Mouse (Mus musculus): ENCODE data around the gene Mul1. TPM values are rescaled to one million over a fixed set of nuclear protein-coding genes. Genes with fewer than 3 reads are reported as not detected.

Gene Mul1
- total and polyA plus RNA-seq, 2 experiments from 2014 or later = 17.6 to 32.6 TPM

DNA sequence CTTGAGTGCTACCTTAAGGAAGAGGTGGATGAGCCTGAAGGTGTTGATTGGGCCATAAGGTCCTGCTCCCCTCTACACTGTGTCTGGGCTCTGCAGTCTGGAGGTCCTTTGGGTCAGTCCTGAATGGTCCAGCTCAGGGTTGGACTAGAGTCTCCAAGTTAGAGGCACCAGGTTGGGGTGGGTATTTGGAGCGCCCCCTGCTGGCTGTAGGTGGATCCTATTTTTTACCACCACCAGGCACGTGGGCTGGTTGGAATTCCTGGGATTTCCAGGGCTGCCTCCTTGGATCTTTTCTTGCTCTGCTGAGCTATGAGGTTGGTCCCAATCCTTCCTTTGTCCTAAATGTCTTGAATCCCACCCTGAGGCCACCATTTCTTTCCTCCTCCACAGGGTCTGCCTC lies 29.7 kb upstream of the Mul1 start:
- H3K4me1 ChIP-seq (ENCODE audit: insufficient read depth, low read length) = no peaks in the 10 kb centered on the region
- H3K27ac ChIP-seq (ENCODE audit: low read depth, low read length) = no peak overlapping the region
- no peaks in the 10 kb centered on the region for H3K36me3 ChIP-seq (ENCODE audit: insufficient read depth, low read length)
- TF ChIP-seq CTCF (IDR thresholded peaks at IDR 0.05) = peak; percentile 48
- no peak for ATAC-seq (ENCODE audit: low FRiP score)
- no peak for DNase-seq (ENCODE audit: low spot score)
- H3K4me2 ChIP-seq (ENCODE audit: low read depth, low read length, poor library complexity, severe bottlenecking) = no peak overlapping the region
- no peak overlapping the region for H3K4me3 ChIP-seq (ENCODE audit: low read depth, low read length)
- WGBS = 0% methylated on average over 2 of the region's 2 CpGs
- H3K27me3 ChIP-seq (ENCODE audit: insufficient read depth, low read length) = no peaks in the 10 kb centered on the region
- H3K9me3 ChIP-seq (ENCODE audit: low read length) = no peaks in the 10 kb centered on the region
- no peak overlapping the region for H3K9ac ChIP-seq (replicated peaks; ENCODE audit: low read length, poor library complexity, severe bottlenecking)

DNA sequence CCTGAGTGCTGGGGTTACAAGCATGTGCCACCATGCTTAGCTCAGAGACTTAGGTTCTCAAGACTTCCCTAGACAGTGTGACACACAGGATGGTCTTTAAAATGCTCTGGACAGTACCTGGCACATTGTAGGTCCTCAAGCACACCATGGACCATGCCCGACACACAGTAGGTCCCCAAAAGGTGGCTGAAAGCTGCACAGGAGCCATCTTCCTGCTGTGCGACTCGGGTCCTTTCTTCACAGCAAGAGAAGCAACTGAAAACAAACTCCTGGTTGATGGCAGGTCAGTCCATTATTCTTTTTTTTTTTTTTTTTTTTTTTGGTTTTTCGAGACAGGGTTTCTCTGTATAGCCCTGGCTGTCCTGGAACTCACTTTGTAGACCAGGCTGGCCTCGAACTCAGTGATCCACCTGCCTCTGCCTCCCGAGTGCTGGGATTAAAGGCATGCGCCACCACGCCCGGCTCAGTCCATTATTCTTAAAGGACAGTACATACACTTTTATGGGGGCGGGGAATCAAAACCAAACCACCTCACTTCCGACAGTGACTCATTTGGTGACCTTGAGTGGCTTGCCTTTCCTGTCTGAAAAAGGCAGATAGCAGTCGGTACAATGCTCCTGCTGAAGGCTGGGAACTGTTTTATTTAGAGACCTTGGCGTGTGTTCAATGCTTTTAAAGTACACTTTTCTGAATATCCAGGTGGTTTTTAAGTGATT lies 26.8 kb upstream of the Mul1 start:
- H3K27me3 ChIP-seq (ENCODE audit: insufficient read depth, low read length) = no peaks in the 10 kb centered on the region
- H3K36me3 ChIP-seq (ENCODE audit: insufficient read depth, low read length) = no peaks in the 10 kb centered on the region
- no peak for DNase-seq (ENCODE audit: low spot score)
- WGBS = 82% methylated on average over 11 of the region's 13 CpGs
- H3K9ac ChIP-seq (replicated peaks; ENCODE audit: low read length, poor library complexity, severe bottlenecking) = no peak overlapping the region
- H3K9me3 ChIP-seq (ENCODE audit: low read length) = no peaks in the 10 kb centered on the region
- no peak overlapping the region for H3K4me3 ChIP-seq (ENCODE audit: low read depth, low read length)
- TF ChIP-seq CTCF (IDR thresholded peaks at IDR 0.05) = no peak
- no peak overlapping the region for H3K4me2 ChIP-seq (ENCODE audit: low read depth, low read length, poor library complexity, severe bottlenecking)
- no peak for ATAC-seq (ENCODE audit: low FRiP score)
- no peak overlapping the region for H3K27ac ChIP-seq (ENCODE audit: low read depth, low read length)
- H3K4me1 ChIP-seq (ENCODE audit: insufficient read depth, low read length) = no peaks in the 10 kb centered on the region

DNA sequence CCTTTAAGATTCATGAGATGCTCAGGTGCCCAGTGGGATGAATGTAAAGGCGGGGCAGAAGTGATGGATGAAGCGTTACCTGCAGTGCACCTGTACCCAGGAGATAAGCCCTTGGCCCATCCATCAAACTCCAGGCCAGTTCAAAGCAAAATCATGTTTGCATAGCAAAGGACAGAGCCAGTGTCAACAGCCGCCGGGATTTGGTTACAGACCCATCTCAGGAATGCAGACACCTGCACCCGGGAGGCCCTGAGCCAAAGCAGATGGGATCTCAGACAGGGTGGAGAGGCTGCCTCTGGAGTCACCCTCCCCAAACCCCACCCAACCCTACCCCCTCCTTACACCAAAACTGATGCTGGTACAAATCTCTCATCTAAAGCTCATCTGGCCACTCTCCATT lies 23.5 kb upstream of the Mul1 start:
- H3K27me3 ChIP-seq (ENCODE audit: insufficient read depth, low read length) = no peaks in the 10 kb centered on the region
- DNase-seq (ENCODE audit: low spot score) = no peak
- H3K4me2 ChIP-seq (ENCODE audit: low read depth, low read length, poor library complexity, severe bottlenecking) = no peak overlapping the region
- no peak overlapping the region for H3K4me3 ChIP-seq (ENCODE audit: low read depth, low read length)
- H3K27ac ChIP-seq (ENCODE audit: low read depth, low read length) = no peak overlapping the region
- ATAC-seq (ENCODE audit: low FRiP score) = no peak
- H3K36me3 ChIP-seq (ENCODE audit: insufficient read depth, low read length) = no peaks in the 10 kb centered on the region
- H3K4me1 ChIP-seq (ENCODE audit: insufficient read depth, low read length) = peaks cover 7% of the 10 kb centered on the region; the same call in 1 of the 2 replicates
- H3K9me3 ChIP-seq (ENCODE audit: low read length) = no peaks in the 10 kb centered on the region
- no peak overlapping the region for H3K9ac ChIP-seq (replicated peaks; ENCODE audit: low read length, poor library complexity, severe bottlenecking)
- TF ChIP-seq CTCF (IDR thresholded peaks at IDR 0.05) = no peak
- 29% methylated on average over 5 of the region's 5 CpGs for WGBS

DNA sequence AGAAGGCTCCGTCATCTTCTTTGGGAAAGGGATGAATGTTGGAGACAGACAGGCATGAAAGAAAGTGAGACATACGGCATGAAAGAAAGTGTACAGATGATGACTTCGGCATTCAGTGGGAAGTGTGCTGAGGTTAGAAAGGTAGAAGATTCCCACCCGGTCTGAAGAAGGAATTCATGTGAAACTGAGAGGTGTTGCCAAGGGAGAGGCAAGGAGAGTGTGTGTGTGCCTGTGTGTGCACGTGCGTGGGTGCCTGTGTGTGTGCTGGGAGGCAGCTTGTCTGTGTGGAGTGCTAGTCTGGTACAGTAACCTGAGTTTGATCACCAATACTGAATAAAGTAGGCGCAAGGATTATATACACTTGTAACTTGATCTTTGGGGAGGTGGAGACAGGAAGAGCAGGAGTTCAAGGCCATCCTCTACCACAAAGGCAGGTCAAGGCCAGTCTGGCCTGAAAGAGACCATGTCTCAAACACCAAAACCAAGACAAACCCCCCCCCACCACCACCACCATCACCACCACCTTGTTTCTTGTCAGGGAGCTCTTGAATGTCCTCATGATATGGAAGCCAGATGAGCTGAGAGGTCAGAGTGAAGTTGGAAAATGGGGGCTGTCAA lies 22.9 kb upstream of the Mul1 start:
- peaks cover 7% of the 10 kb centered on the region; the same call in 1 of the 2 replicates for H3K4me1 ChIP-seq (ENCODE audit: insufficient read depth, low read length)
- DNase-seq (ENCODE audit: low spot score) (no peak), ATAC-seq (ENCODE audit: low FRiP score) (no peak)
- 57% methylated on average over 7 of the region's 7 CpGs for WGBS
- no peak overlapping the region for H3K4me2 ChIP-seq (ENCODE audit: low read depth, low read length, poor library complexity, severe bottlenecking)
- H3K27ac ChIP-seq (ENCODE audit: low read depth, low read length) = no peak overlapping the region
- no peaks in the 10 kb centered on the region for H3K9me3 ChIP-seq (ENCODE audit: low read length)
- H3K9ac ChIP-seq (replicated peaks; ENCODE audit: low read length, poor library complexity, severe bottlenecking) = no peak overlapping the region
- H3K36me3 ChIP-seq (ENCODE audit: insufficient read depth, low read length) = no peaks in the 10 kb centered on the region
- no peak overlapping the region for H3K4me3 ChIP-seq (ENCODE audit: low read depth, low read length)
- H3K27me3 ChIP-seq (ENCODE audit: insufficient read depth, low read length) = no peaks in the 10 kb centered on the region
- TF ChIP-seq CTCF (IDR thresholded peaks at IDR 0.05) = no peak

DNA sequence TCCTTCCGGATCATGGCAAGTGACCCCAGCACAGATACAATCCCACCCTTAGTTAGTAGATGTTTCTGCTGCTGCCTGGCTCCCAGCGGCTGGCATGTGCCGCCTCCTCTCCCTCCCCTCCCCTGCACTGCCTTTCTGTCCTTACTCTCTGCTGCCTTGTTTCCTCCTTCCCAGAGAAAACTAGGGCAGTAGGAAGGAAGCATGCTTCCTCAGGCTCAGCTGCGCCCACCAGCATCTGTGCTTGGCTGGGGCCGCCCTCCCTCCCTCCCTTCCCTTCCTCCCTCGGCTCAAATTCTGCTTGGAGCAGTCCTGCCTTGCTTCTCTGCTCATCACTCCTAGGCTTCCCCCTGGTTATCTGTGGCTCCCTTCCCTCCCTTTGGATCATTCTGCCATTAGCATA lies 19.7 kb upstream of the Mul1 start:
- H3K27ac ChIP-seq (ENCODE audit: low read depth, low read length) = peak overlapping the region; percentile 76
- H3K4me3 ChIP-seq (ENCODE audit: low read depth, low read length) = no peak overlapping the region
- ATAC-seq (ENCODE audit: low FRiP score) (0 out of 2 replicates have a peak, but pooled peaks have one; percentile 28), DNase-seq (ENCODE audit: low spot score) (peak; percentile 67)
- H3K9me3 ChIP-seq (ENCODE audit: low read length) = no peaks in the 10 kb centered on the region
- TF ChIP-seq CTCF (IDR thresholded peaks at IDR 0.05) = no peak
- 18% methylated on average over 6 of the region's 6 CpGs for WGBS
- no peaks in the 10 kb centered on the region for H3K36me3 ChIP-seq (ENCODE audit: insufficient read depth, low read length)
- peaks cover 12% of the 10 kb centered on the region; the same call in 1 of the 2 replicates for H3K4me1 ChIP-seq (ENCODE audit: insufficient read depth, low read length)
- H3K9ac ChIP-seq (replicated peaks; ENCODE audit: low read length, poor library complexity, severe bottlenecking) = 0 out of 2 replicates have a peak overlapping the region, but pooled peaks have one; percentile 19
- H3K27me3 ChIP-seq (ENCODE audit: insufficient read depth, low read length) = no peaks in the 10 kb centered on the region
- H3K4me2 ChIP-seq (ENCODE audit: low read depth, low read length, poor library complexity, severe bottlenecking) = no peak overlapping the region

DNA sequence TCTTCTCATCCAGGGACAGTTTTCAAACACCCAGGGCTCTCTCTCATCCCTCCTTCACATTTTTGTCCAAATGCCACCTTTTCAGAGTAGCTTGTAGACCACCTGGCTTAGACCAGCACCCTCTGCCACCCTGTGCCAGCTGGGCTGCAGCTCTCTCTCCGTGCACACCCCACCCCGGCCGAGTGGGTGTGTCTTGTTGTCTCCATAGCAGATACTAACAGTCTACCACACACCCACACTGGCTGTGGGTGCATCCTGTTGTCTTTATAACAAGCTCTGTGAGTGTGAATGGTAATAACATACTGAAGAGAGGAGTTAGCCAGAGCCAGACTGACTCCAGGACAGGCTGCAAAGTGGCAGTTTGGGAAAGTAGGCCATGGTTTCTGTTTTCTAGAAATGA lies 18.5 kb upstream of the Mul1 start:
- Histone ChIP-seq H3K4me3 (ENCODE audit: low read depth, low read length) (no peak overlapping the region), H3K4me2 (ENCODE audit: low read depth, low read length, poor library complexity, severe bottlenecking) (no peak overlapping the region), H3K9me3 (ENCODE audit: low read length) (no peaks in the 10 kb centered on the region), H3K27me3 (ENCODE audit: insufficient read depth, low read length) (no peaks in the 10 kb centered on the region), H3K36me3 (ENCODE audit: insufficient read depth, low read length) (no peaks in the 10 kb centered on the region), H3K9ac (replicated peaks; ENCODE audit: low read length, poor library complexity, severe bottlenecking) (no peak overlapping the region), H3K4me1 (ENCODE audit: insufficient read depth, low read length) (peaks cover 12% of the 10 kb centered on the region; the same call in 1 of the 2 replicates), H3K27ac (ENCODE audit: low read depth, low read length) (no peak overlapping the region)
- no peak for ATAC-seq (ENCODE audit: low FRiP score)
- no peak for DNase-seq (ENCODE audit: low spot score)
- no peak for TF ChIP-seq CTCF (IDR thresholded peaks at IDR 0.05)
- 88% methylated on average over 3 of the region's 3 CpGs for WGBS
